ENCODE assay signal across 8 mouse cellular contexts in the genomic region with DNA sequence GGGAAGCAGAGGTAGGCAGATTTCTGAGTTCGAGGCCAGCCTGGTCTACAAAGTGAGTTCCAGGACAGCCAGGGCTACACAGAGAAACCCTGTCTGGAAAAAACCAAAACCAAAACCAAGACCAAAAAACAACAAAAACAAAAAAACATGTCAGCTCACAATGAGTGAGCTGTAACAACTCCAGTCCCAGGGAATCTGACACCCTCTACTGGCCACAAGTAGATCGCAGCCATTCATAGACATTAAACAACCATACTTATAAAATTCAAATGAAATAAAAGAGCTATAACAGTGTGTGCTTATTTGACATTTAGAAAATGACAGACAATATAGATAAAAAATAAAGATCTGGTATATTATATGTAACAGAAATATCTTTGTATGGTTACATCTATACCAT. TPM values are rescaled to one million over a fixed set of nuclear protein-coding genes. Genes with fewer than 3 reads are reported as not detected.
DNase-seq lines count a peak whose midpoint lies in the region; ATAC-seq and TF ChIP-seq lines count a peak whose summit lies in the region.

No protein-coding gene starts in this region.

- peak; percentile 68 for TF ChIP-seq CTCF in midbrain, postnatal 0 days (IDR thresholded peaks at IDR 0.05)
- peak; percentile 71 for TF ChIP-seq CTCF in lung, postnatal 0 days (IDR thresholded peaks at IDR 0.05)

- peak; percentile 53 for DNase-seq in embryonic facial prominence, embryonic 11.5 days (ENCODE audit: low spot score)
- no peak for DNase-seq in embryonic facial prominence, embryonic 10.5 days (ENCODE audit: low spot score)
- peak; percentile 15 for DNase-seq in midbrain, postnatal 0 days (ENCODE audit: low spot score)
- peak; percentile 34 for DNase-seq in c-Kit-negative CD71-positive TER-119-positive erythroid progenitor cells, embryonic 14.5 days (ENCODE audit: low read depth, low spot score)
- peak; percentile 62 for DNase-seq in lung, postnatal 0 days (ENCODE audit: low spot score)
- peak; percentile 68 for DNase-seq in thymus, postnatal 4 days
- no peak for DNase-seq in ovary, adult 18-20 months (ENCODE audit: low spot score)

- H3K27me3 ChIP-seq in embryonic facial prominence, embryonic 11.5 days (ENCODE audit: control insufficient read depth, insufficient read depth, low read length), result no peaks in the 10 kb centered on the region
- H3K27me3 ChIP-seq in embryonic facial prominence, embryonic 10.5 days (replicated peaks; ENCODE audit: low read depth, poor library complexity, severe bottlenecking), result no peaks in the 10 kb centered on the region
- H3K27me3 ChIP-seq in midbrain, postnatal 0 days (ENCODE audit: insufficient read depth, low read length), result no peaks in the 10 kb centered on the region
- no peaks in the 10 kb centered on the region for H3K27me3 ChIP-seq in midbrain, embryonic 13.5 days
- no peaks in the 10 kb centered on the region for H3K27me3 ChIP-seq in lung, postnatal 0 days (replicated peaks; ENCODE audit: insufficient read depth, low read length)

- ATAC-seq in embryonic facial prominence, embryonic 11.5 days (replicated peaks; ENCODE audit: insufficient number of reproducible peaks, low FRiP score, low TSS enrichment, low read depth), result no peak
- no peak for ATAC-seq in midbrain, postnatal 0 days (ENCODE audit: low FRiP score)
- no peak for ATAC-seq in midbrain, embryonic 13.5 days
- ATAC-seq in lung, postnatal 0 days, result no peak

- H3K4me3 ChIP-seq in embryonic facial prominence, embryonic 11.5 days (ENCODE audit: low read depth, low read length), result no peak overlapping the region
- H3K4me3 ChIP-seq in embryonic facial prominence, embryonic 10.5 days, result no peak overlapping the region
- no peak overlapping the region for H3K4me3 ChIP-seq in midbrain, postnatal 0 days (ENCODE audit: low read depth, low read length)
- no peak overlapping the region for H3K4me3 ChIP-seq in midbrain, embryonic 13.5 days (replicated peaks)
- no peak overlapping the region for H3K4me3 ChIP-seq in lung, postnatal 0 days (ENCODE audit: low read depth, low read length)

- no peaks in the 10 kb centered on the region for H3K4me1 ChIP-seq in embryonic facial prominence, embryonic 11.5 days (ENCODE audit: control insufficient read depth, insufficient read depth, low read length)
- H3K4me1 ChIP-seq in embryonic facial prominence, embryonic 10.5 days, result no peaks in the 10 kb centered on the region
- no peaks in the 10 kb centered on the region for H3K4me1 ChIP-seq in midbrain, postnatal 0 days (ENCODE audit: insufficient read depth, low read length)
- no peaks in the 10 kb centered on the region for H3K4me1 ChIP-seq in midbrain, embryonic 13.5 days (replicated peaks)
- no peaks in the 10 kb centered on the region for H3K4me1 ChIP-seq in lung, postnatal 0 days (ENCODE audit: insufficient read depth, low read depth, low read length)

- WGBS in embryonic facial prominence, embryonic 11.5 days, result 81% methylated on average over 2 of the region's 2 CpGs
- WGBS in embryonic facial prominence, embryonic 10.5 days, result 92% methylated on average over 2 of the region's 2 CpGs
- WGBS in midbrain, postnatal 0 days, result 89% methylated on average over 2 of the region's 2 CpGs
- 90% methylated on average over 2 of the region's 2 CpGs for WGBS in midbrain, embryonic 13.5 days
- 86% methylated on average over 2 of the region's 2 CpGs for WGBS in lung, postnatal 0 days

- no peaks in the 10 kb centered on the region for H3K9me3 ChIP-seq in embryonic facial prominence, embryonic 11.5 days (replicated peaks; ENCODE audit: control insufficient read depth, low read length)
- H3K9me3 ChIP-seq in embryonic facial prominence, embryonic 10.5 days, result no peaks in the 10 kb centered on the region
- no peaks in the 10 kb centered on the region for H3K9me3 ChIP-seq in midbrain, postnatal 0 days (ENCODE audit: low read length)
- H3K9me3 ChIP-seq in midbrain, embryonic 13.5 days, result no peaks in the 10 kb centered on the region
- H3K9me3 ChIP-seq in lung, postnatal 0 days (ENCODE audit: low read length), result no peaks in the 10 kb centered on the region

- H3K4me2 ChIP-seq in embryonic facial prominence, embryonic 11.5 days (ENCODE audit: low read depth, low read length), result no peak overlapping the region
- no peak overlapping the region for H3K4me2 ChIP-seq in midbrain, postnatal 0 days (ENCODE audit: low read depth, low read length, poor library complexity, severe bottlenecking)
- no peak overlapping the region for H3K4me2 ChIP-seq in midbrain, embryonic 13.5 days (replicated peaks)
- H3K4me2 ChIP-seq in lung, postnatal 0 days (replicated peaks; ENCODE audit: low read depth, low read length), result no peak overlapping the region

- no peak overlapping the region for H3K27ac ChIP-seq in embryonic facial prominence, embryonic 11.5 days (replicated peaks; ENCODE audit: low read depth, low read length)
- H3K27ac ChIP-seq in embryonic facial prominence, embryonic 10.5 days (replicated peaks), result no peak overlapping the region
- H3K27ac ChIP-seq in midbrain, postnatal 0 days (ENCODE audit: low read depth, low read length), result no peak overlapping the region
- no peak overlapping the region for H3K27ac ChIP-seq in midbrain, embryonic 13.5 days
- no peak overlapping the region for H3K27ac ChIP-seq in lung, postnatal 0 days (ENCODE audit: low read length)

- no peaks in the 10 kb centered on the region; the same call in none of the 2 replicates for H3K36me3 ChIP-seq in embryonic facial prominence, embryonic 11.5 days (replicated peaks; ENCODE audit: control insufficient read depth, insufficient read depth, low read depth, low read length)
- H3K36me3 ChIP-seq in embryonic facial prominence, embryonic 10.5 days (replicated peaks), result peaks cover 96% of the 10 kb centered on the region
- peaks cover 25% of the 10 kb centered on the region for H3K36me3 ChIP-seq in midbrain, postnatal 0 days (ENCODE audit: insufficient read depth, low read length)
- H3K36me3 ChIP-seq in midbrain, embryonic 13.5 days, result peaks cover 67% of the 10 kb centered on the region
- peaks cover 19% of the 10 kb centered on the region; the same call in 1 of the 2 replicates for H3K36me3 ChIP-seq in lung, postnatal 0 days (ENCODE audit: insufficient read depth, low read length)

- no peak for TF ChIP-seq EP300 in lung, postnatal 0 days (IDR thresholded peaks at IDR 0.05)

- no peak overlapping the region for H3K9ac ChIP-seq in embryonic facial prominence, embryonic 11.5 days (replicated peaks; ENCODE audit: low read length)
- H3K9ac ChIP-seq in midbrain, postnatal 0 days (replicated peaks; ENCODE audit: low read length, poor library complexity, severe bottlenecking), result no peak overlapping the region
- H3K9ac ChIP-seq in midbrain, embryonic 13.5 days (replicated peaks), result no peak overlapping the region
- no peak overlapping the region for H3K9ac ChIP-seq in lung, postnatal 0 days (replicated peaks; ENCODE audit: low read depth)

RNA-seq across cellular contexts. Expression of a gene that starts 23.4 kb away (rescaled TPM):
- 77.4 and 89.8 TPM in 2 replicates for polyA plus RNA-seq in embryonic facial prominence, embryonic 11.5 days (2014; fragmentation: Nextera tagmentation; extraction: Ambion mirVana)
- 95.0 and 98.7 TPM in 2 replicates for polyA plus RNA-seq in embryonic facial prominence, embryonic 10.5 days (2016; fragmentation: Nextera tagmentation; extraction: Ambion mirVana)
- 24.0 and 40.8 TPM in 2 replicates for total RNA-seq in midbrain, postnatal 0 days (2014; rRNA removed)
- polyA plus RNA-seq in midbrain, postnatal 0 days (2015; fragmentation: Nextera tagmentation; extraction: Ambion mirVana), result 63.9 and 69.6 TPM in 2 replicates
- 97.3 and 103 TPM in 2 replicates for polyA plus RNA-seq in midbrain, embryonic 13.5 days (2015; fragmentation: Nextera tagmentation; extraction: Ambion mirVana)
- polyA plus RNA-seq in lung, postnatal 0 days (2015; fragmentation: Nextera tagmentation; extraction: Ambion mirVana), result 65.5 and 68.5 TPM in 2 replicates

RNA-seq across cellular contexts. Expression of a gene that starts 37.1 kb away (rescaled TPM):
- polyA plus RNA-seq in embryonic facial prominence, embryonic 11.5 days (2014; fragmentation: Nextera tagmentation; extraction: Ambion mirVana), result 235 and 241 TPM in 2 replicates
- polyA plus RNA-seq in embryonic facial prominence, embryonic 10.5 days (2016; fragmentation: Nextera tagmentation; extraction: Ambion mirVana), result 205 and 213 TPM in 2 replicates
- 303 and 373 TPM in 2 replicates for total RNA-seq in midbrain, postnatal 0 days (2014; rRNA removed)
- polyA plus RNA-seq in midbrain, postnatal 0 days (2015; fragmentation: Nextera tagmentation; extraction: Ambion mirVana), result 259 and 266 TPM in 2 replicates
- polyA plus RNA-seq in midbrain, embryonic 13.5 days (2015; fragmentation: Nextera tagmentation; extraction: Ambion mirVana), result 294 and 313 TPM in 2 replicates
- polyA plus RNA-seq in lung, postnatal 0 days (2015; fragmentation: Nextera tagmentation; extraction: Ambion mirVana), result 82.1 and 83.9 TPM in 2 replicates

RNA-seq across cellular contexts. Expression of a gene that starts 38.4 kb away (rescaled TPM):
- polyA plus RNA-seq in embryonic facial prominence, embryonic 11.5 days (2014; fragmentation: Nextera tagmentation; extraction: Ambion mirVana), result 53.7 and 56.4 TPM in 2 replicates
- polyA plus RNA-seq in embryonic facial prominence, embryonic 10.5 days (2016; fragmentation: Nextera tagmentation; extraction: Ambion mirVana), result 37.4 and 38.7 TPM in 2 replicates
- 122 TPM in 2 replicates for total RNA-seq in midbrain, postnatal 0 days (2014; rRNA removed)
- polyA plus RNA-seq in midbrain, postnatal 0 days (2015; fragmentation: Nextera tagmentation; extraction: Ambion mirVana), result 34.9 and 42.0 TPM in 2 replicates
- 23.9 and 27.8 TPM in 2 replicates for polyA plus RNA-seq in midbrain, embryonic 13.5 days (2015; fragmentation: Nextera tagmentation; extraction: Ambion mirVana)
- 86.3 and 92.5 TPM in 2 replicates for polyA plus RNA-seq in lung, postnatal 0 days (2015; fragmentation: Nextera tagmentation; extraction: Ambion mirVana)

RNA-seq across cellular contexts. Expression of a gene that starts 38.7 kb away (rescaled TPM):
- polyA plus RNA-seq in embryonic facial prominence, embryonic 11.5 days (2014; fragmentation: Nextera tagmentation; extraction: Ambion mirVana), result 1.0 and 1.9 TPM in 2 replicates
- polyA plus RNA-seq in embryonic facial prominence, embryonic 10.5 days (2016; fragmentation: Nextera tagmentation; extraction: Ambion mirVana), result 0.90 and 1.5 TPM in 2 replicates
- not detected in 2 replicates for total RNA-seq in midbrain, postnatal 0 days (2014; rRNA removed)
- 0.90 and 1.0 TPM in 2 replicates for polyA plus RNA-seq in midbrain, postnatal 0 days (2015; fragmentation: Nextera tagmentation; extraction: Ambion mirVana)
- polyA plus RNA-seq in midbrain, embryonic 13.5 days (2015; fragmentation: Nextera tagmentation; extraction: Ambion mirVana), result 0.72 and 1.5 TPM in 2 replicates
- polyA plus RNA-seq in lung, postnatal 0 days (2015; fragmentation: Nextera tagmentation; extraction: Ambion mirVana), result 2.6 and 3.2 TPM in 2 replicates

Comparison
In these comparisons a context has a peak if more than half of its experiments do, and no peak if none do; other contexts are left out.
1. DNase-seq: peak in embryonic facial prominence, embryonic 11.5 days (single experiment), midbrain, postnatal 0 days (single experiment), c-Kit-negative CD71-positive TER-119-positive erythroid progenitor cells, embryonic 14.5 days (single experiment), lung, postnatal 0 days (single experiment) and thymus, postnatal 4 days (single experiment); none in embryonic facial prominence, embryonic 10.5 days (single experiment) and ovary, adult 18-20 months (single experiment).